Mouse (Mus musculus): Measurements from ENCODE around the gene Rbp7. TPM values are rescaled to one million over a fixed set of nuclear protein-coding genes. Genes with fewer than 3 reads are reported as not detected.

The Rbp7 gene
- total RNA-seq, 2 experiments from 2014 or later, result not detected

DNA sequence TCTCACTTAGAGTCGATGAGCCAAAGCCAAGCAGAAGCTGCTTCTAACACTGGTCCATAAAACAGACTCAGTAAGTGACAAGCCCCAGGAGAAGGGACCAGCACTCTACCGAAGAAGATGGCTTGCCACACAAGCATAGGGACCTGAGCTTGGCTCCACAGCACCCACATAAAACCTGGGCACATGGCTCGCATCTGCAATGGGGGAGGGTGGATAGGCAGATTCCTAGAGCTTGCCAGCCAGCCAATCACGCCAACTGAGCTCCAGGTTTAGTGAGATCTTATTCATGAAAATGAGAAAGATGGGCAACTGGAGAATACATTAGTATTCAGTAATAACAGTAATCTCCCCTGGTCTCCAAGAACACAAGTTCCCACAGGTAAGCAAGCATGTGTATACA, 45.0 kb downstream of the Rbp7 start:
- DNase-seq (ENCODE audit: low spot score in 2 of 2), result no peak

- DNase-seq (ENCODE audit: low spot score in 2 of 2), result no peak
These were observed 46.4 kb downstream of the Rbp7 start for GRCm38 (mm10) chr4:149408331-149408730.

DNA sequence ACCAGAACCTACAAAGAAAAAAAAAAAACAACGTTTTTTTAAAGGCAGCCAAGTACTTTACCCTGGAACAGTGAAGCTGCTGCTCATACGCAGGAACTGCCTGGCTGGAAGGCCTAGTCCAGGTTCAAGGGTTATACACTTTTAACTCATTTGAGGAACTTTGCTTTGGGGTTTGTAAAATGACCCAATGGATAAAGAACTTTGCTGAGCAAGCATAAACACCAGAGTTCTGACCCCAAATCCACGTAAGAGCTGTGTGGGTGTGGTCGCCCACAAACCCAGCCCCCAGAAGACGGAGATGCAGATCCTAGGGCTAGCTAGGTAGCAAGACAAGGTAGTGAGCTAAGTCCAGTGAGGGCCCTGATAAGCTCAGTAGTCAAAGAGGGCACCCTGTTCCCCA, 47.3 kb downstream of the Rbp7 start:
- no peak for DNase-seq (ENCODE audit: low spot score in 2 of 2)

DNA sequence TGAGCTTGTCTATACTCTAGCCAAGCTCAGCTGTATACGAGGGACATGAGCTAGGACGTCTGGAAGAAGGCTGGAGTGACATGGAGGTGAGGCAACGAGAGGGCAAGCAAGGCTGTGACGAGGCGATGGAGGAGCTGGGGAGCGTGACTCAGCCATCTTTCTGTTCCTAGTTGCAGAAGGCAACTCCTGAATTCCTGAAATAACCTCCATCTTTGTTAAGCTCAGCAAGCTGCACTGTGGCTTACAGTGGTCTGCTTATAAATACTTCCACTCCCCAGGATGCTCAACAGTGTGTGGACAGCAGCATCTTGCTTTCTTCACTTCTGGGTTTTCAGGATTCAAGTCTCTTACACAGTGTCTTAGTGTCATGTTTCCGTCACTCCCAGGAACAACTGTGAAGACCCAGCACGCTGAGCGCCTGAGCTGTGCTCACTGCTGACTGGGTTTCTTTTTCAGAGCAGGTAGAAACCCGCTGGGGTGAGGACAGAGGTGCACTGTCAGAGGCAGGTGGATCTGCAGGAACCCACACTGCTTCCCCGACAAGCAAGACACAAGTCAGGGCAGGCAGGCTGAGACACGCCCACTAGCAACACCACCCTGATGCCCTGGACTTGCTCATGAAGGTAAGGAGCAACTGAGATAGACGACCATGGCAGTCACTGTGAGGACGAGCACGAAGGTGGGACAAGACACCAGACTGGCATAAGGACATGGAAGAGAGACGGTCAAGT, 48.9 kb downstream of the Rbp7 start:
- no peak for DNase-seq (ENCODE audit: low spot score in 2 of 2)

- no peak for DNase-seq (ENCODE audit: low spot score in 2 of 2)
These were observed 49.9 kb downstream of the Rbp7 start for GRCm38 (mm10) chr4:149404640-149405465.

DNA sequence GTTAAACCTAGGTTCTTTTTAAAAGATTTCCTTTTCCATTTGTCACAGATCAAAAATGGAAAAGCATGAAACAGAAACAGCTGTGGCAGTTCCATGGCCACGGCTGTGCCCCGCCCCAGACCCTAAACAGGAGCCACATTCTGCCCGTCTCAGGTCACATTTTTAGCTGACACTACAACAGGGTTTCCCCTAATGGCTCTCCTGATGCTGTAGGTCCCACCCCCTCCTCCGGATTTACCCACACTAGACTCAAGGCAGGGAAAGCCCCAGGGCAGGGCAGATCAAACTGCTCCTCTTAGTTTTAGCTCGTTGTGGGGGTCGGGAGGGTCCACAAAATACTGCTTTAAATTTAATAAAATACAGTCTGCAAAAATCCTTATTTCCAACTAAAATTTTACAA, 51.7 kb downstream of the Rbp7 start:
- DNase-seq (ENCODE audit: low spot score in 2 of 2), result no peak

GRCm38 (mm10) chr4:149401591-149401982, 53.2 kb downstream of the Rbp7 start:
- DNase-seq (ENCODE audit: low spot score in 2 of 2), result no peak

DNA sequence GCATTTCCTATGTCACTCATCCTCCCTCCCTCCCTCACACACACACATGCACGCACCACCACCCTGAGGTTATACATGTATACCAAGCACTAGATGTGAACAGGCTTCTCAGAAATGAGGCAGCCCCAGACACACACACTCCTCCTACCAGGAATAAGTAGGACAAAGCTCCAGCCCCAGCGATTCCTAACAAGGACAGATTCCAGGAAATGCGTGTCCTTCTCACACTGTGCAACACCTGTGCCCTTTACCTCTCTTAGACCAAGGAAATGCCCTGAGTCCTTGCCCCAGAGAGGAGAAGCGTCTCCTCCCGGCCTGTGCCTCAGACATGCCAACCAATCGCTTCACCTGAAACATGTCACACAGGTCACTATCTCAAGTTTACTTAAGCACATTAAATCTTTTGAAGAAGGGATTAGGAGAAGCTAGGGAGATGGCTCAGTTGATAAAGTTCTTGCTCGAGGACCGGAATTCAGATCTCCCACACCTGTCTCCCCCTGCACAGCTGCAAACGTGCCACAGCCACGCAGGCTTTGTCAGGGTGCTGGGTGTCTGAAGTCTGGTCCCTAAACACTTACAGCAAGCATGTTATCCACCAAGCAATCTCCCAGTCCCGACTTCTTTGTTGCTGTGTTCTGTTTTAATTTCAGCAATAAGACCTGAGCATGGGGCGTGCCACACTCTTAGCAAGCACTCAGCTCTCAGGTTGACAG, 53.7 kb downstream of the Rbp7 start:
- no peak for DNase-seq (ENCODE audit: low spot score in 2 of 2)

Other genes starting within 250 kb of the Rbp7 start
- gene Kif1b, start 147.3 kb downstream of the Rbp7 start, total RNA-seq (2021), result 100 to 1,000 TPM; 392 to 448 TPM
- 100 to 1,000 TPM; 107 to 110 TPM for gene Ube4b, start 28.2 kb downstream of the Rbp7 start, total RNA-seq (2021)
- not detected for gene Tmem274, start 22.4 kb upstream of the Rbp7 start, total RNA-seq (2021)
- 1 to 10 TPM; 8.4 to 8.7 TPM for gene Nmnat1, start 30.2 kb upstream of the Rbp7 start, total RNA-seq (2021)
- gene Lzic, start 30.3 kb upstream of the Rbp7 start, total RNA-seq (2021), result 10 to 100 TPM; 24.0 to 26.9 TPM
- 10 to 100 TPM; 57.9 to 58.9 TPM for gene Ctnnbip1, start 63.3 kb upstream of the Rbp7 start, total RNA-seq (2021)
- gene Clstn1, start 131.5 kb upstream of the Rbp7 start, total RNA-seq (2021), result 100 to 1,000 TPM; 832 to 838 TPM
- 10 to 100 TPM; 25.2 to 27.7 TPM for gene Pik3cd, start 247.6 kb upstream of the Rbp7 start, total RNA-seq (2021)